Mouse (Mus musculus) MEL (cell line): ENCODE results near the gene Arl15. TPM values are rescaled to one million over a fixed set of nuclear protein-coding genes. Genes with fewer than 3 reads are reported as not detected.
"Not testable (repeated sequence)": the region's sequence is repeated elsewhere in the genome, so short reads cannot be mapped to it uniquely, and the experiment has no call there.

Source experiments
- DNase-seq: peaks from one replicate; pipeline ENCODE4 v3.0.0; 2011; ENCODE audit warnings: low read depth, low spot score
- H3K27ac ChIP-seq: 2 replicates; pipeline ENCODE4 v1.5.1; 2012; ENCODE audit warnings: low read depth, mild to moderate bottlenecking, control low read depth, low read length, moderate library complexity; ENCODE audit not compliant: control insufficient read depth
- H3K27me3 ChIP-seq, 2 experiments: fragments of 150-350 bp in 1 of 2; sonication (generic) in 1 of 2; 2 replicates each; pipeline ENCODE4 v1.6.1; 2012; ENCODE audit warnings: low read length in 2 of 2, mild to moderate bottlenecking in 2 of 2, improper control_type of control experiment in 1 of 2, moderate library complexity in 1 of 2; ENCODE audit not compliant: insufficient read depth in 2 of 2, control insufficient read depth in 1 of 2
- H3K36me3 ChIP-seq, 2 experiments: 2 replicates each; pipeline ENCODE4 v1.6.1; 2012 to 2014; ENCODE audit warnings: low read length in 2 of 2, improper control_type of control experiment in 1 of 2, inconsistent platforms in 1 of 2, mild to moderate bottlenecking in 1 of 2; ENCODE audit not compliant: insufficient read depth in 2 of 2, control insufficient read depth in 1 of 2
- H3K4me1 ChIP-seq, 2 experiments: fragments of 150-350 bp in 1 of 2; sonication (generic) in 1 of 2; 2 replicates each; pipeline ENCODE4 v1.6.1; 2012; ENCODE audit warnings: low read length in 2 of 2, improper control_type of control experiment in 1 of 2, mild to moderate bottlenecking in 1 of 2; ENCODE audit not compliant: insufficient read depth in 2 of 2, control insufficient read depth in 1 of 2
- H3K4me3 ChIP-seq, 2 experiments: fragments of 150-350 bp in 1 of 2; sonication (generic) in 1 of 2; 2 replicates each; pipeline ENCODE4 v1.5.1; 2012; ENCODE audit warnings: low read depth in 2 of 2, low read length in 2 of 2, mild to moderate bottlenecking in 2 of 2, moderate library complexity in 2 of 2, control low read depth in 1 of 2, improper control_type of control experiment in 1 of 2; ENCODE audit not compliant: control insufficient read depth in 1 of 2, insufficient read depth in 1 of 2
- H3K79me2 ChIP-seq: 2 replicates; pipeline ENCODE4 v1.6.1; 2012; ENCODE audit warnings: mild to moderate bottlenecking, low read length, moderate library complexity; ENCODE audit not compliant: control insufficient read depth, poor library complexity, insufficient read depth
- H3K9ac ChIP-seq: 2 replicates; pipeline ENCODE4 v1.6.1; 2012; ENCODE audit warnings: low read depth, mild to moderate bottlenecking, control low read depth, low read length, moderate library complexity; ENCODE audit not compliant: control insufficient read depth, poor library complexity, severe bottlenecking
- H3K9me3 ChIP-seq: fragments of 150-350 bp; sonication (generic); replicated peaks from 2 replicates; pipeline ENCODE4 v1.6.1; 2012; ENCODE audit warnings: mild to moderate bottlenecking, low read length, improper control_type of control experiment, moderate library complexity; ENCODE audit not compliant: insufficient read depth
- CHD2 ChIP-seq: IDR thresholded peaks from 2 replicates; pipeline ENCODE4 v1.6.1; 2011; ENCODE audit warnings: low read length, improper control_type of control experiment
- ELF1 ChIP-seq: IDR thresholded peaks from 2 replicates; pipeline ENCODE4 v1.6.1; 2014; ENCODE audit warnings: low read depth, mild to moderate bottlenecking, inconsistent platforms, low read length, improper control_type of control experiment, moderate library complexity
- ETS1 ChIP-seq: IDR thresholded peaks from 2 replicates; pipeline ENCODE4 v1.6.1; 2012; ENCODE audit warnings: low read depth, mild to moderate bottlenecking, inconsistent platforms, low read length, improper control_type of control experiment, moderate library complexity
- MAFK ChIP-seq: IDR thresholded peaks from 2 replicates; pipeline ENCODE4 v1.6.1; 2011; ENCODE audit warnings: low read depth, mild to moderate bottlenecking, low read length, improper control_type of control experiment, borderline replicate concordance
- NELFE ChIP-seq: IDR thresholded peaks from 2 replicates; pipeline ENCODE4 v1.6.1; 2011; ENCODE audit warnings: low read depth, low read length, improper control_type of control experiment
- POLR2A ChIP-seq, 2 experiments: IDR thresholded peaks; 2 replicates each; pipeline ENCODE4 v1.6.1; 2011 to 2012; ENCODE audit warnings: low read length in 2 of 2, mild to moderate bottlenecking in 2 of 2, control low read depth in 1 of 2, improper control_type of control experiment in 1 of 2, low read depth in 1 of 2, moderate library complexity in 1 of 2; ENCODE audit not compliant: control insufficient read depth in 1 of 2, insufficient read depth in 1 of 2, poor library complexity in 1 of 2
- POLR2AphosphoS5 ChIP-seq: IDR thresholded peaks from 2 replicates; pipeline ENCODE4 v1.6.1; 2012; ENCODE audit warnings: low read depth, borderline replicate concordance, mild to moderate bottlenecking, inconsistent platforms, low read length, moderate library complexity, mixed read lengths
- TAL1 ChIP-seq: IDR thresholded peaks from 2 replicates; pipeline ENCODE4 v1.6.1; 2012; ENCODE audit warnings: mild to moderate bottlenecking, inconsistent platforms, low read length, moderate library complexity, mixed read lengths
- ZMIZ1 ChIP-seq: IDR thresholded peaks from 2 replicates; pipeline ENCODE4 v1.6.1; 2012; ENCODE audit warnings: low read depth, mild to moderate bottlenecking, inconsistent platforms, low read length, improper control_type of control experiment, moderate library complexity
- ZNF384 ChIP-seq: IDR thresholded peaks from 2 replicates; pipeline ENCODE4 v1.6.1; 2012; ENCODE audit warnings: low read depth, mild to moderate bottlenecking, inconsistent platforms, low read length, improper control_type of control experiment
- polyA plus RNA-seq, 2 experiments: library from polyadenylated mRNA; stranded (reverse) in 1 of 2; unstranded in 1 of 2; fragments of >175 nt in 1 of 2; fragments of >200 nt in 1 of 2; gene quantifications; 2 replicates each; pipeline versions ENCODE4 v1.2.1 to v1.2.4; 2012; ENCODE audit warnings: low replicate concordance in 2 of 2, low read depth in 1 of 2; ENCODE audit not compliant: insufficient read length in 2 of 2, insufficient read depth in 1 of 2, missing spikeins in 1 of 2
- total RNA-seq: library from RNA; depleted of rRNA; stranded (reverse); fragments of 300-350 nt; gene quantifications from 2 replicates; pipeline ENCODE4 v1.2.3, GENCODE M21; 2012

The Arl15 gene
- total and polyA plus RNA-seq, 3 experiments: 3.6 to 5.8 TPM; not detected in 1

DNA sequence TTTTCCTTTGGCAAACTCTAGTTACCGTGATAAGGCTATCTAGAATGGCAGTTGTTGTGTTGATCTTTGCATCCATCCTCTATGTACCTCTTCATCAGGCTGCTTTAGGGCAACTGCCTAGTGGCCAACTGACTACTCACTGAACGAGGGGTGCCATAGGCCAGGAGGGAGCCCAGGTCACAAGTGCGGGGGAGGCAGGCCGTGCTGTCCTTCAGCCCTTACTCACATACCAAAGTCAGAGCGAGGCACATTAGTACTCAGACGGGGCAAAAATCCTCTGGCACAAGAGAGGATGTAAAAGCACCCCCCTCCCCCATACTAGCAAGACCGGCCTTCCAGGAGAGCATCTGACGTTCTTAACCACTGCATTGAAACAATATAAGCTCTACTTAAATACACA, 7.2 kb upstream of the Arl15 start:
- H3K4me1 ChIP-seq: peaks cover 0 to 2% of the 10 kb centered on the region in 2 experiments; a peak in 1 of 4 replicates
- no peak for DNase-seq
- TF ChIP-seq TAL1 (no peak), ZMIZ1 (no peak), ETS1 (no peak)
- no peaks in the 10 kb centered on the region; a peak in 1 of 4 replicates for H3K36me3 ChIP-seq
- no peaks in the 10 kb centered on the region for H3K79me2 ChIP-seq
- H3K4me3 ChIP-seq: no peak overlapping the region
- H3K9me3 ChIP-seq: no peaks in the 10 kb centered on the region
- no peak overlapping the region for H3K27ac ChIP-seq
- H3K27me3 ChIP-seq: no peaks in the 10 kb centered on the region
- H3K9ac ChIP-seq: no peak overlapping the region

DNA sequence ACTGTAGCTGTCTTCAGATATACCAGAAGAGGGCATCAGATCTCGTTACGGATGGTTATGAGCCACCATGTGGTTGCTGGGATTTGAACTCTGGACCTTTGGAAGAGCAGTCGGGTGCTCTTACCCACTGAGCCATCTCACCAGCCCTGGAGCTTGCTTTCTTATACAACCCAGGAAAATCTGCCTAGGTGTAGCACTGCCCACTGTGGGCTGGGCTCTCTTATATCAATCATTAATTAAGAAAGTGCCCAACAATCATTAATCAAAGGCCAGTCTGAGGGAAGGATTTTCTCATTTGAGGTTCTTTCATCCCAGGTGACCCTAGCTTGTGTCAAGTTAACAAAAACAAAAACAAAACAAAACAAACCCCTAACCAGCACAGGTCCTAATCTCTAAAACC, 4.3 kb upstream of the Arl15 start:
- not testable (repeated sequence) for DNase-seq, H3K4me3 ChIP-seq, H3K4me1 ChIP-seq, H3K9me3 ChIP-seq, H3K79me2 ChIP-seq, H3K27ac ChIP-seq, H3K27me3 ChIP-seq, H3K36me3 ChIP-seq, H3K9ac ChIP-seq

DNA sequence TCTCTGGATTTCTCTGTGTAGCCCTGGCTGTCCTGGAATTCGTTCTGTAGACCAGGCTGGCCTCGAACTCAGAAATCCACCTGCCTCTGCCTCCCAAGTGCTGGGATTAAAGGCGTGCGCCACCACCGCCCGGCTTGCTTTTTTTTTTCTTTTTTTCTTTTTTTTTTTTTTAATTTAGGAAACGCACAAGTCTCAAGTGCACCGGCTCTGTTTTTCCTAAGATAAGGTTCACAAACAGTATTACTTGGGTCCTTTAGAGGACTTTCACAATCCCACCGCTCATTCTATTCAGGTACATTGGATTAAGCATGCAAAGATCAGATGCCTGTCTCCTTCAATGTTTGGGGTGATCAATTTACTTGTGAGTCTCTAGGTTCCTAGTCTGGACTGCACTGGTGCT, 668 bp upstream of the Arl15 start:
- H3K79me2 ChIP-seq: peaks cover 15% of the 10 kb centered on the region
- H3K9ac ChIP-seq: peak overlapping the region; percentile 93
- DNase-seq: no peak
- H3K27me3 ChIP-seq: no peaks in the 10 kb centered on the region
- peak overlapping the region; percentile 44 for H3K27ac ChIP-seq
- H3K4me1 ChIP-seq: peaks cover 2 to 20% of the 10 kb centered on the region in 2 experiments
- H3K4me3 ChIP-seq: peak overlapping the region; percentile 64 to 80
- TF ChIP-seq CHD2 (no peak), ELF1 (no peak), MAFK (no peak), POLR2AphosphoS5 (no peak), NELFE (no peak), POLR2A (IDR thresholded peaks at IDR 0.05; ENCODE audit: control insufficient read depth in 1 of 2, insufficient read depth in 1 of 2, low read depth in 1 of 2, low read length in 2 of 2, poor library complexity in 1 of 2) (no peak), ZNF384 (peak; percentile 89)
- H3K36me3 ChIP-seq: peaks cover 0 to 21% of the 10 kb centered on the region in 2 experiments; a peak in 2 of 4 replicates
- no peaks in the 10 kb centered on the region for H3K9me3 ChIP-seq
